Mouse (Mus musculus) kidney, adult 2 months (tissue): ENCODE results near the gene Pla2g4b.

Experiments used
- CTCF ChIP-seq: fragments of 200-500 bp; conservative IDR thresholded peaks from 2 replicates; pipeline ENCODE4 v1.5.1; 2011; ENCODE audit warnings: low read depth, mild to moderate bottlenecking, control low read depth, low read length, moderate library complexity, mixed read lengths; ENCODE audit not compliant: insufficient read depth, insufficient read length
- POLR2A ChIP-seq: fragments of 200-500 bp; IDR thresholded peaks from one replicate; pipeline ENCODE4 v1.6.1; 2011; ENCODE audit warnings: low read depth, low read length, control low read depth

GRCm38 (mm10) chr2:120069466-120069990 lies 36.3 kb downstream of the Pla2g4b start:
- TF ChIP-seq CTCF = no peak
- TF ChIP-seq POLR2A = no peak
